Mouse (Mus musculus): ENCODE data around the gene Hcn3.
A peak's percentile ranks its signal among the peaks of the same experiment; 100 is the strongest.

Hcn3 gene

DNA sequence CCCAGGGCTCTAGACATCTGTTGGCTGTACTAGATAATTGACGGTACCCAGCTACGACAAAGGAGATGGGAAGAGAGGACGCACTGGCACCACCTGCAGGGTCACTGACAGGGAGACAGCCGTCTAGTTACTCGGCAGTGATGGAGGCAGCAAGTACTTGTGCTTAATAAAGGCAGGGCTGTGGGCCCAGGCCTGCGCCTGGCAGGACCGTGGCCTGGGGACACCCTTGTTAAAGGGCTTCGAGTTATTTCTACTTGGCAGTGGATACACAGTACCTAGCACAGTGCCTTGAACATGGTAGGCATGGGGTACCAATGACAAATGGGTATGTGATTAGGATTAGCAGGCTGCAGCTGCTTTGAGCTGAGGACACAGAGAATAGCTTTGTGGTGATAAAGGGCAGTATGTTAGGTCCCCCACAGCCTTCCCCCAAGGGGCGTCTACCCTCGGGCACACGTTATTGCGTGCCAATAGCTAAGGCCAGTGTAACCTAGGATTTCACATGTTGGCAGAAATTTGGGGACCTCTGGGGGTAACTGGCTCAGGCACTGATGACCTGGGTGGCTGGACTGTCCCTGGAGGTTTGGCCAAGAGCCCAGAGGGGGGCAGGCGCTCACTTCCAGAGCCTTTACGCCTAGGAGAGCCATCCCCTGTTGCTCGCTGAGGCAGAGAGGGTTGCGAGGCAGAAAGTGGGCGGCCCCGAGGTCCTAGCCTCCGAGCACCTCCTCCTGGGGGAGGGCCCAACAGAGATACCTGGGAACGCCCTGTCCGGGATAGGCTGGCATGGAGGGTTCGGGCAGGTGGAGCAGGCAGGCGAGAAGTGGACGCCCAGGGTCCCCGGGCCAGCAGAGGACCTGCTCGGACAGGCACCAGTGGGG lies 12.7 kb downstream of the Hcn3 start:
- no peak for DNase-seq (ENCODE audit: low read depth in 2 of 2, low spot score in 2 of 2)

DNA sequence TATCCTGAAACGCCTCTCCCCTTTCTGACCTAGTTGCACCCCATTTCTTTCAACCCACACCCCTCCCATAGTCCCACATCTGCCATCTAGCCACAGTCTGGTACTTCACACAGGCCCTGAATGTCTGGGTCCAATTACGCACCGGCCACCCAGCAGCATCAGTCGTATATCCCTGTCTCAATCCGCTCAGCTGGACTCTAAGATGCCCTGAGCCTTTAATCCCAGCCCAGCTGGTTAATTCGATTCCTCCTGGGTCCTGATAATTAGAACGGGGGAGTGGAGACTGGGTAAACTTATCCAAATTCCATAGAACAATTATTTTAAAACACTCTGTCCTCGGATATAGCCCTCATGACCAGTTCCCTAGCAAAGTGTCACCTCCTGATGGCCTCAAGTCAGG lies 14.4 kb downstream of the Hcn3 start:
- DNase-seq (ENCODE audit: low read depth in 2 of 2, low spot score in 2 of 2), result no peak

DNA sequence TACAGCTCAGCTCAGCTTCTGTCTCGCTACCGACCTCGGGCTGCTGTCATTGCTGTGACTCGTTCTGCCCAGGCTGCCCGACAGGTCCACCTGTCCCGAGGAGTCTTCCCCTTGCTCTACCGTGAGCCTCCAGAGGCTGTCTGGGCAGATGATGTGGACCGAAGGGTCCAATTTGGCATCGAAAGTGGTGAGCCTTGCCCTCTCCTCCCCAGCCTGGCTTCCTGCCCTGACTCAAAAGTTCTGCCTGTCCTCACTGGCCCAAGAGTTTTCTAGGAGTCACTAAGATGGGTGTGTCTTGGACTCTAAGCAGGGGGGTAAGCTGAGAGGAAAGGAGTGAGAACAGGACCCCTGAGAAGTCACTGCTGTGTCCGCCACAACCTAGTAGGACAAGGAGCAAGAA lies 15.2 kb downstream of the Hcn3 start:
- no peak for DNase-seq (ENCODE audit: low read depth in 2 of 2, low spot score in 2 of 2)

DNA sequence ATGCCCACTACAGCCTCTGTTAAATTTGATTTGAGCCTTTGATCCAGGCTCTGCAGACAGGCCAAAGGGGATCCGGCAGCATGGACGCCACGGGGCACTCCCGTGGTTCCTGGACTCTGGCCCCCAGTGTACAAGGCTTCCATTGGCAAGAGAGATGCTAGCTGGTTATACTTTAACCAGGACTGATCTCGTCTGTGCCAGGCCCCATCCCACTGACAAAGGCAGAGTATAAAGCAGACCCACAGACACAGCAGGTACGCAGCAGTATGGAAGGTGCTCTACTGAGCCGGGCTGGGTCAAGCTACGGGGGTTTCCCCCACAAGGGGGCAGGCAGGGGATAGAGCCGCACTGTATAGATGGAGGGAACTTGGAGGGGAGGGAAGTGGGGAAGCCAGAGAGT lies 23.6 kb downstream of the Hcn3 start:
- peak in 1 of 2 experiments; percentile 20 for DNase-seq (ENCODE audit: low read depth in 2 of 2, low spot score in 2 of 2)

DNA sequence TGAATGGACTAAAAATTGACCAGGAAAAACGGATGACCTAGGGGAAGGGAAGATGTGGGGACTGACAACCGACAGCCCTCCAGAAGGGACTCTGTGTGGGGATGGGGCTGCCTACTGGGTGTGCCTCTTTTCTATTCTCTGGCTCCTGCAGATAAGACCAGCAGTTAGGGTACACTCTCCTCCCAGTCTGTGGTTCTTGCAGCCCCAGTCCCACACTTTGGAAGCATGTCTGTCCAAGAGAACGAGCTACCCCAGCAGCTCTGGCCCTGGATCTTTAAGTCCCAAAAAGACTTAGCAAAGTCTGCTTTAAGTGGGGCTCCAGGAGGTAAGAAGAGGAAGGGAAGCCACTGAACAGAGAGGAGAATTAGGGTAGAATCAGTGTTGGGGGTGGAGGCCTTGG lies 24.0 kb downstream of the Hcn3 start, which contains the start of gene Pklr:
Gene Pklr, plus strand, starts transcription at position 185 of the 400 bp plus-strand sequence.
- DNase-seq (ENCODE audit: low read depth in 2 of 2, low spot score in 2 of 2), result no peak

DNA sequence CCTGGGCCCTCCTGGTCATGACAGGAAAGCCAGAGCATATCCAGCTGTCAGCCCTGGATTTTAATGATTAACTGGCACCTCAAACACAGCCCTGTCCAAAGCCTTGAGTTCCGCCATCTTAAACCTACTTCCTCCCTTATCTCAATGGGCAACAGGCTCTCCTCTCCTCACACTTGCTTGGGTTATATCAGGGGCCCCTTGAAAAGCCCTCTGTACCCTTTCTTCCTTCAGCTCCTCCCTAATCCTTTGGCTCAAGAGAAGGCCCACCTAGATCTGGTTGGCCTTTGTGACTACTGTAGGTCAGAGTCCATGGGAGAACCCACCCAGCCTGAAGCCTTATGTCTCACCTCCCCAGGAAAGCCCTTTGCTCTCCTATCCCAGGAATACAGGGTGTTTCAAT lies 26.2 kb downstream of the Hcn3 start:
- no peak for DNase-seq (ENCODE audit: low read depth in 2 of 2, low spot score in 2 of 2)

DNA sequence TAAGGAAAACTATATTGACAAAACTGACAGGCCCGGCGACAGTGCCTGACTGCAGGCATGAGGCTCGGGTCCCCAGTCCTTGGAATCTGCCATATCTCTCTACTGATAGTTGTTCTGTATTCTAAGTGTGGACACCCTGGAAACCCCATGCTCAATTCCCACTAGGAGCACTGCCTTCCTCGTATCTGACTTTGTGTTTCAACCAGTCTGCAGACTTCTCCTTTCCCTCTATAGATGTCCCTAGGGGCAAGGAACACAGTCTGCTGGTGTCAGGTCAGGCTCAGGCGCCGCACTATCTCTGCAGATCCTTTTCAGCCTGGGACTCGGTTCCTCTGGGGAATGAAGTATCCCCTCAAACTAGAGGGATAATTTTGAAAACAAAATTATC lies 26.9 kb downstream of the Hcn3 start:
- DNase-seq (ENCODE audit: low read depth in 2 of 2, low spot score in 2 of 2), result no peak

DNA sequence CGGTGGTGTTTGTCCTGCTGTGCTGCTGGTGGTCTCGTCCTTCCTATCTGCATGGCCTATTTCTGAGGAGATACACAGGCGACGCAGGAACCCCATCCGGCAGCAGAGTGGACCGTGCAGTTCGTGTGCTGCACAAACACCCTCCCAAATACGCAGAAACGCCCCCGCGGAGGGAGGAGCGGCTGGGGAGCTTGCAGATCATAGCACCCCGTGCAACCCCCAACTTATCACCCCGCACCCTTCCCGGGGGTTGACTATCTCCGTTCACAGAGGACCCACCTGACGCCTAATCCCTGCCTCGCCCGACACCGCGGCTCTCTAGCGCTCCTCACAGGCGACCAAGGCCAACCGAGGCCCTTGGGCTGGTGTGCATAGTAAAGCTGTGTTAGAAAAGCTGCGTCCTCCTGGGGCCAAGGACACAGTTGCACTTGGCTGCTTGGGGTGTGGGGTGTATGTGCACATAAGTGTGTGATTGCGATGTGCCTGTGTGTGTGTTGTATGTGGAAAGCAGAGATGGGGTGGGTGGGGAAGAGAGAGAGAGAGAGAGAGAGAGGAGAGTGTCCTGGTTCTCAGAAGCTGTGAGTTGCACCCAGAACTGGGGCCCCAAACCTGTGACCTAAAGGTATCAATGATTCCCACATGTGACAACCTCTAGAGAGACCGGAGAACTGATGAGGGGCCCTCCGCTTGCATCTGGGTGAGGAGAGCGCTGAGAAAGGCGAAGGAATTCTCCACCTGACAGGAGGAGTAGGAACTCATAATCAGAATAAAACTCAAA lies 27.5 kb downstream of the Hcn3 start:
- DNase-seq (ENCODE audit: low read depth in 2 of 2, low spot score in 2 of 2), result no peak

DNA sequence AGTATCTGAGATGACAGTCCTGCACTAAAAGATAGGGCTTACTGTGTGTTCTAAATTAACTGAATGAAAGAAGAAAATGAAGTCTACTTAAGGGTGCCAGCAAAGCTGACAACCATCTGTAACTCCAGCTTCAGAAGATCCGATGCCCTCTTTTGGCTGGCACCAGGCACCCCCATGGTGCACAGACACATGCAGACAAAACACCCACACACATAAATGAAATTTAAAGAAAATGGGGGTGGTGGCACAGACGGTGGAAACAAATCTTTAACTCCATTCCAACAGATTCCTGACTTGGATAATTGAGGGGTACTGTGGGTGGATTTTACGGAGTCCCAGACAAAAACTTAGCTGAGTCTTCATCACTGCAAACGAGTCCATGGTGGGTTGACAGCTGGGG lies 28.2 kb downstream of the Hcn3 start:
- no peak for DNase-seq (ENCODE audit: low read depth in 2 of 2, low spot score in 2 of 2)

DNA sequence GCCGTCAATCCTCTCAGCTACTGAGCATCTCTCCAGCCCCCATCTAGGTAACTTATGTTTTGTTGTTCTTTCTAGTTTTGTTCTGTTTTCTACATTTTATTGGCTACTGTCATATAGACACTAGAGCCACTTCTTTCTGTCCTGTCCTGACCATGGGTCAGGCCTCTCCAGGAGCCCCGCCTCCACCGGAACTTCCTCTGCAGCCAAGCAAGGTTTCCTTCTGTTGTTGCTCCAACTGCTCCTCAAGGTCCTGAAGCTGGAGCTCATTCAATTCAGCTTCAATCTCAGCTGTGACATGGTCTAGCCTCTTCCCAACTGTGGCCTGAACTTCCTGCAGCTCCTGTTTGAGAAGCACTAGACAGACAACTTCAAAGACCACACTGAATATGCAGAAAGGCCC lies 30.1 kb downstream of the Hcn3 start:
- DNase-seq (ENCODE audit: low read depth in 2 of 2, low spot score in 2 of 2), result no peak

DNA sequence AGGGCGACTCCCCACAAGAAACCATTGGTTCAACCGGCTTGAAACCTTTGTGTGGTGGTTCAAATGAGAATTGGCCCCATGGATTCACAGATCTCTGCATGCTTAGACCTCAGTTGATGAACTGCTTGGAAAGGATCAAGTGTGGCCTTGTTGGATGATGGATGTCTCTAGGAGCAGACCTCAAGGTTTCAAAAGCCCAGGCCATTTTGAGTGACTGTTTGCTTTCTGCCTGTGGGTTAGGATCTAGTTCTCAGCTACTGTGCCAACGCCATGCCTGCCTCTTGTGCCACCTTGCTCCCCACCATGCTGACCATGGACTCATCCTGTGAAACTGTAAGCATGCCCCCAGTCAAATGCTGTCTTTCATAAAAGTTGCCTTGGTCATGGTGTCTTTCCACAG lies 34.0 kb downstream of the Hcn3 start:
- no peak for DNase-seq (ENCODE audit: low read depth in 2 of 2, low spot score in 2 of 2)

DNA sequence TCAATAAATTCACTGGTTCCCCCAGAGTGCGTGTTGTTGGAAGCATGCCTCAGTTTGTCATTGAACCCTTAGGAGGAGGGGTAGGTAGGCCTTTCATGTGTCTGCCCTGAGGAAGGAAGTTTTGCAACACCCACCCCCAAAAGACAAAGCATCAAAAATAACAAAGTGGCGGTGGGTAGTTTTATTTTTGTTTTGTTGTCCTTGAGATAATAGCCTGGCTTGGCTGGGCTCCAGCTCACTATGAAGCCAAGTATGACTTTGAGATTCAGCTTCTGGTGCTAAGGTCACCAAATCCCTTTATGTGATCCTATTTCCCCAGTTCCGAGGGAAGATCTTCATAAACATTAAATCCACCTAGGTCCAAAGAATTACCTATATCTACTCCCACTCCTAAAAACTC lies 35.8 kb downstream of the Hcn3 start:
- DNase-seq (ENCODE audit: low read depth in 2 of 2, low spot score in 2 of 2), result no peak

DNA sequence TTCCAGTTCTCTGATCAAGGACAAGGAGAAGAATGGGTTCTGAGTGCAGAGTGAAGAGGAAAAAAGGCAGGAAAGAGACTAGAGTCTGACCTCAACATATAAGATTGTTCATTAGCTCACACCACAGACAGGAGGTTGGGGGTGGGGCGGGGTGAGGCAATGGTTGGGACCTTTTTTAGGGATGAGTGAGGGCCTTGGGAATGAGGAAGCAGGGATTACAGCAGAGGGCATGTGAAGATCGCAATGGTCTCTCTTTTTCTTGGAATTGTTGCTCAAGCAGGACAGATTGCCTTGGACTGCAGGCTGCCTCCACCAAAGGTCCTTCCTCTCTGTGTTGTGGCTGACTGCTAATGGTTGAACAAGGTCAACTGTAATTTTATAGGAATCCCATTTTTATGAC lies 36.7 kb downstream of the Hcn3 start:
- no peak for DNase-seq (ENCODE audit: low read depth in 2 of 2, low spot score in 2 of 2)

DNA sequence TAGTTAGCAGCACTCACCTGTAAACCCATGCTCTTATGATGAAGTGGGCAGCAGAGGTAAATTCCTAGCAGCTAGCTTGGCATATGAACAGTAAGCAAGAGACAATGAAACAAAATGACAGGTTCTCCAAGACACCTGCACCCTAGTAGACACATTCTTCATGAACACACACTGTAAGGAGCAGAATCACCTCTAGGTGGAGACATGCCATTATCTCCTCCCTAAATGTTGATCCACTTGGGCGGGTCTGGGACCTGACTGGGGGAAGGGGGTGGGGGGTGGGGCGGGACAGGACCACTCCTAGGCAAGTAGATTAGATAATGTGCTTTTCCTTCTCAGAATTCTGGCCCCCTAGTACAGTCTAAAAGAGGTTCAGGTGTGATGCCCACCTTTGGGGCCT lies 44.5 kb downstream of the Hcn3 start:
- DNase-seq (ENCODE audit: low read depth in 2 of 2, low spot score in 2 of 2), result peak in 1 of 2 experiments; percentile 39

DNA sequence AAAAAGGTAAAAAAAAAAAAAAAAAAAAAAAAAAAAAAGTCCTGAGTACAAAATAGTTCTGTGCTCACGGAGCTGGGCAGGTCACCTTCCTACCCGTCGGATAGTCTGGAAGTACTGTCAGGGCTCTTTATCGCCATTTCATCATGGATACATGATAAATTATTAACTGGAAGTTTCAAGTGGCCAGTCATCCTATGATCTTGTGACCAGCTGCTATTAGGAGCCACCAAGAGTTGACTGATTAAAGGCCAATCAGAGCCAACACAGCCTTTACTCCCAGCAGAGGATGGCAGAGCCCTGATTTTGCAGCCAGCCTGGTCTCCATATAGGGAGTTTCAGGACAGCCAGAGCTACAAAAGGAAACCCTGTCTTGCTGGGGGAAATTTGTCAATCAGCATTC lies 46.9 kb downstream of the Hcn3 start:
- no peak for DNase-seq (ENCODE audit: low read depth in 2 of 2, low spot score in 2 of 2)

DNA sequence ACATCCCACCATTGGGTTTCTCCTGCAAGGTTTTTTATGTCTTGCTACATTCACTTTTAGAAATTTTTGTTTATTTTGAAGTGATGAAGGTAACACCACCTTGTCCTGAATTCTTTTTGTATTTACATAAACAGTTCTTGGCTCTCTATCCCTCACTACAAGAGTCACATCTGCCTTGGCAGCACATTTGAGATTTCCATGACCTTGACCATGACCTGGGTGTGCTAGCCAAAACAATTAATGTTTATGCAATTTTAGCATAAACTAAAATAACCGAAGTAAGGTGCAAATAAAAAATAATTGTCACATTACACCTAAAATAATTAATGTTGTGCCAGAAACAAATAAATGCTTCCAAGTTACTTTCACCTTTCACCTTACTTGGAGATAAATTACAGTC lies 51.9 kb downstream of the Hcn3 start:
- DNase-seq (ENCODE audit: low read depth in 2 of 2, low spot score in 2 of 2), result no peak

DNA sequence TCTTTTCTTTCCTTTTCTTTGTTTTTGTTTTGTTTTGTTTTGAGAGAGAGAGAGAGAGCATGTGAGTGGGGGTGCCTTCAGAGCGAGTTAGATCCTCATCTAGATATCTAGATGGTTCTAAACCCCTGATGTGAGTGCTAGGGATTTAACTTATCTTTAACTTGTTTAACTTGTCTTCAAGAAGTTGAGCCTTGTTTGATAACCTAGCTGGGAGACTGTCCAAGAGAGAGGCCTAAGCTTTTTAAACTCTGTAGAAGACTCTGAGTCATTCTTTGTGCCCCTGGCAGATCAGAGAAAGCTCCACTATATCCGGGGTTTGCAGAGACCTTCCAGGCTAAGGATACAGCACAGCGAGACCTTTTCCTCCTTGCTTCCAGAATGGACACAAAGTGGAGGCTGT lies 52.5 kb downstream of the Hcn3 start:
- DNase-seq (ENCODE audit: low read depth in 2 of 2, low spot score in 2 of 2), result no peak

DNA sequence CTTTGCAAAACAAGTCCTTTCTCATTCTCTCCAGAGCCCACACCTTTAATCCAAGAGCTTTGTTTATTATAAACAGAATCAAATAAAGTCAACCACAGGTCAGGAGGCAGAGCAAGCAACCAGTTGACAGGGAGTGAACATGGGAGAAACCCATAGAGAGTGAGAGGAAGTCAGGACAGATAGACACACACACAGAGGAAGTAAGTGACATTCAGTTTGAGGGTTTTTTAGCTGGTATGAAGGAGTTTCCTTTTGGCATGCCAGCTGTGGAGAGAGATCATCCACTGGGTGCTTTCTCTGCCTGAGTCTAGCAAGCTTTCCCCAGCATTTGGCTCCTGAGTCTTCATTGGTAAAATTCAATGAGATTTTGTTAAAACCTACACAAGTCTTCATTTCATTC lies 53.1 kb downstream of the Hcn3 start:
- no peak for DNase-seq (ENCODE audit: low read depth in 2 of 2, low spot score in 2 of 2)

DNA sequence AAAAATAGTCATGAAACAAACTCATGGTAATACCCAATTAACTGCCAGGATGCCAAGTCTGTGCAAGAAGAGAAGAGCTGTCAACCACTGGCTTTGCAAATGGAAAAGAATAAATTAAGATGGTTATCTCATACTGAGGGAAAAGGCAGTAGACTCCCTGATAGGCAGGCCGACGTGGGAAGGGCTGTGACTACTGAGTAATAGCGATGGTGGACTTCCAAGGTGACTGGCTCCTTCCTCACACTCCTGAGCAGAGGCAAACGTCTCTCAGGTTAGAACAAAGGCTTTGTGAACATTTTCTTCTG lies 56.8 kb downstream of the Hcn3 start:
- DNase-seq (ENCODE audit: low read depth in 2 of 2, low spot score in 2 of 2), result no peak

DNA sequence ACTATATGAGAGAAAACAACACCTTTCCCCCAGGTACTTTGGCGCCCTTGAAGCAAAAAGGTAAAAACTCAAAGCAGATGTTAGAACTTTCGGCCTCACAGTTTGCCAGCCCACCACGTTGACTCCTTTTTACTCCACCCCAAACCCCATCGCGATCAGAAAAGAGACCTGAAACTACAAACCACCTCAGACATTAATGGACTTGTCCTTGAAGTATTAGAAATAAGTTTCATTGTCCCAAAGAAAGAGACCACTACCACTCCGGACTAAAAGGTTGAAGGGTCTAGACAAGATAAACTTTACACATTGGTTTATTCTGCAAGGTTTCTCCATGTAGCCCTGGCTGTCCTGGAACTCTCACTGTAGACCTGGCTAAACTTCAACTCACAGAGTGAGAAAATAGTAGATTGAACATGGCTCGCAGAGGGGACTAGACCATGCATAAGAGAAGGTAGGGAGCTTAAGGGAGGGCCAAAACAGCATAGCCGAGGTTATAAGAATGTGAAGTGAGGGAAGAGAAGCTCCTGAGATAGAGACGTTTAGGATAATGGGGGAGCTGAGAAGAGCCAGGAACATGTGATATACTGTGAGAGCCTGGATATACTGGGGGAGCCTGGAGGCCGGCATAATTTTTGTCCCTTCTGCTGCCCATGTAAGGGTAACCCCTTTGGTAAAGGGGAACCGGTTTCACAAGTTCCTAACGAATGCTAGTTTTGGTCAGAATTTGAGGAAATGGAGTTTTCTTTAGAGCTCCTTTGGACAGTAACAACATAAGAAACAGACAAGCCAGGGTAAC lies 57.3 kb downstream of the Hcn3 start:
- no peak for DNase-seq (ENCODE audit: low read depth in 2 of 2, low spot score in 2 of 2)

DNA sequence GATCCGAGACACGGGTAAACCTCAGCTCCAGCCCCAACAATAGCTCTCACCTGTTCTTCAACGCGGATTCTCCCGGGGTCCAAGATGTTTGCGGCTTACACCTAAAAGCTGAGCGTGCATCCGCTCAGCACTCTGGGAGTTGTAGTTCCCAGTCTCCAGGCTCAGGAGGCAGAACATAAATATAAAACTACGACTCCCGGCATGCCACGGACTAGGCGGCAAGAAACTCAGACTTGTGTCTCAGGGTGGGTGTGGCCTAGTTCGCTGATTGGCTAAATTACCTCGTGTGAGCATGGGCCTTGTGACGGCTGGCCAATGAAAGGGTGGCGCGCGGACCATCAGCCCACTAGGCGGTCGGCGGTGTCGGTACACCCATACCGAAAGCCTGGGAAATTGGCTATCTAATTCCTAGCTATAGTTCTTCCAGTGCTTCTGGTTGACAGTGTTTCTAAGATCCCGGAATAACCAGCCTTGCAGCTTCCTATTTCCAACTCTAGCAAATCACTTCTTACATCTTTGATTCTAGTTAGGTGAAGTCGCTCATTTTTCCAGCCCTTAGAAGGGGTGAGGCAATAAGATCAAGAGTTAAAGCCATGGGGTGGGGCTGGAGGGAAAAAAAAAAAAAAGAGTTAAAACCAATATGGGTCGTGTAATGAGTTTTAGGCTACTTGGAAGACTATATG lies 58.0 kb downstream of the Hcn3 start, which contains the start of gene Fdps:
Gene Fdps, minus strand, starts transcription at position 148 of the 683 bp plus-strand sequence.
- peak; percentile 88 to 90 for DNase-seq (ENCODE audit: low read depth in 2 of 2, low spot score in 2 of 2)

Data from CD8-positive naive resting alpha-beta T cell, adult 2 months (primary cell).